Mouse (Mus musculus) intestine, embryonic 16.5 days (tissue): Measurements from ENCODE around the gene Nsmce4a. TPM values are rescaled to one million over a fixed set of nuclear protein-coding genes. Genes with fewer than 3 reads are reported as not detected.

ENCODE experiments used
- ATAC-seq: fragments of 200-750 bp; cut with Nextera tagmentation; 2 replicates; pipeline ENCODE4 v1.8.0; 2017; ENCODE audit warnings: moderate TSS enrichment, moderate library complexity
- H3K27ac ChIP-seq: fragments of 300-500 bp; sonication (generic); 2 replicates; pipeline ENCODE4 v1.5.1; 2014; ENCODE audit warnings: mild to moderate bottlenecking, low read length
- H3K27me3 ChIP-seq: fragments of 300-500 bp; sonication (generic); replicated peaks from 2 replicates; pipeline ENCODE4 v1.6.1; 2014; ENCODE audit warnings: low read length, control low read depth, mixed read lengths; ENCODE audit not compliant: control insufficient read depth, insufficient read depth
- H3K36me3 ChIP-seq: fragments of 300-500 bp; sonication (generic); 2 replicates; pipeline ENCODE4 v1.6.1; 2014; ENCODE audit warnings: low read length, control low read depth; ENCODE audit not compliant: control insufficient read depth, insufficient read depth
- H3K4me1 ChIP-seq: fragments of 300-500 bp; sonication (generic); 2 replicates; pipeline ENCODE4 v1.6.1; 2014; ENCODE audit warnings: low read length, control low read depth, mixed read lengths; ENCODE audit not compliant: control insufficient read depth, insufficient read depth
- H3K4me2 ChIP-seq: fragments of 300-500 bp; sonication (generic); 2 replicates; pipeline ENCODE4 v1.6.1; 2014; ENCODE audit warnings: low read depth, low read length, control low read depth
- H3K4me3 ChIP-seq: fragments of 300-500 bp; sonication (generic); 2 replicates; pipeline ENCODE4 v1.5.1; 2014; ENCODE audit warnings: mild to moderate bottlenecking, low read length
- H3K9ac ChIP-seq: fragments of 300-500 bp; sonication (generic); 2 replicates; pipeline ENCODE4 v1.6.1; 2014; ENCODE audit warnings: low read depth, low read length
- H3K9me3 ChIP-seq: fragments of 300-500 bp; sonication (generic); 2 replicates; pipeline ENCODE4 v1.6.1; 2016; ENCODE audit warnings: low read length, control low read depth; ENCODE audit not compliant: control insufficient read depth
- WGBS: fragments of 180-500 bp; shearing (Covaris S2); extraction: QIAGEN DNeasy Blood & Tissue Kit; methylation state at CpG from one replicate; pipeline ENCODE4 v1.1.7; 2014; 5-methylcytosine and 5-hydroxymethylcytosine counted together
- polyA plus RNA-seq: library from polyadenylated mRNA; unstranded; fragments of >200 nt; fragmentation: Nextera tagmentation; extraction: Ambion mirVana; gene quantifications from 2 replicates; pipeline ENCODE4 v1.2.1, GENCODE M21; 2015

Nsmce4a gene
- polyA plus RNA-seq, 1 experiment from 2014 or later, result 86.1 TPM

GRCm38 (mm10) chr7:130570472-130570871 is 2.4 kb downstream of the Nsmce4a start:
- peak; percentile 41; the same call in 1 of the 2 replicates for ATAC-seq
- no peaks in the 10 kb centered on the region for H3K27me3 ChIP-seq
- no peak overlapping the region for H3K9ac ChIP-seq
- 64% methylated on average over 7 of the region's 7 CpGs for WGBS
- no peaks in the 10 kb centered on the region for H3K9me3 ChIP-seq
- peaks cover 17% of the 10 kb centered on the region for H3K4me1 ChIP-seq
- peak overlapping the region; percentile 85 for H3K27ac ChIP-seq
- no peak overlapping the region for H3K4me2 ChIP-seq
- H3K4me3 ChIP-seq, result no peak overlapping the region
- H3K36me3 ChIP-seq, result no peaks in the 10 kb centered on the region

GRCm38 (mm10) chr7:130568783-130569436 is 4.0 kb downstream of the Nsmce4a start:
- peaks cover 17% of the 10 kb centered on the region for H3K4me1 ChIP-seq
- no peaks in the 10 kb centered on the region for H3K27me3 ChIP-seq
- ATAC-seq, result peak; percentile 45
- no peaks in the 10 kb centered on the region for H3K36me3 ChIP-seq
- H3K27ac ChIP-seq, result peak overlapping the region; percentile 69
- H3K4me3 ChIP-seq, result no peak overlapping the region
- H3K4me2 ChIP-seq, result no peak overlapping the region
- WGBS, result 34% methylated on average over 9 of the region's 9 CpGs
- no peak overlapping the region for H3K9ac ChIP-seq
- H3K9me3 ChIP-seq, result no peaks in the 10 kb centered on the region

- Histone ChIP-seq H3K9me3 (no peaks in the 10 kb centered on the region), H3K4me2 (no peak overlapping the region), H3K36me3 (no peaks in the 10 kb centered on the region), H3K9ac (no peak overlapping the region), H3K4me3 (no peak overlapping the region), H3K4me1 (peaks cover 7% of the 10 kb centered on the region), H3K27me3 (no peaks in the 10 kb centered on the region), H3K27ac (no peak overlapping the region)
- WGBS, result 71% methylated on average over 3 of the region's 3 CpGs
- no peak for ATAC-seq
Measured at GRCm38 (mm10) chr7:130564596-130564995, 8.3 kb downstream of the Nsmce4a start.

- H3K27ac ChIP-seq, result no peak overlapping the region
- no peaks in the 10 kb centered on the region for H3K27me3 ChIP-seq
- no peaks in the 10 kb centered on the region for H3K9me3 ChIP-seq
- H3K4me1 ChIP-seq, result peaks cover 2% of the 10 kb centered on the region
- H3K36me3 ChIP-seq, result no peaks in the 10 kb centered on the region
- H3K4me3 ChIP-seq, result no peak overlapping the region
- ATAC-seq, result no peak
- WGBS, result 61% methylated on average over 4 of the region's 4 CpGs
- H3K9ac ChIP-seq, result no peak overlapping the region
- no peak overlapping the region for H3K4me2 ChIP-seq
Measured at GRCm38 (mm10) chr7:130563880-130564279, 9.0 kb downstream of the Nsmce4a start.

- no peak for ATAC-seq
- H3K27ac ChIP-seq, result no peak overlapping the region
- no peaks in the 10 kb centered on the region for H3K4me1 ChIP-seq
- H3K9me3 ChIP-seq, result no peaks in the 10 kb centered on the region
- H3K9ac ChIP-seq, result no peak overlapping the region
- no peaks in the 10 kb centered on the region for H3K36me3 ChIP-seq
- no peaks in the 10 kb centered on the region for H3K27me3 ChIP-seq
- 85% methylated on average over 4 of the region's 4 CpGs for WGBS
- H3K4me3 ChIP-seq, result no peak overlapping the region
- no peak overlapping the region for H3K4me2 ChIP-seq
Measured at GRCm38 (mm10) chr7:130563276-130563675, 9.6 kb downstream of the Nsmce4a start.

GRCm38 (mm10) chr7:130560933-130561332 is 12.0 kb downstream of the Nsmce4a start:
- no peak overlapping the region for H3K4me2 ChIP-seq
- H3K27ac ChIP-seq, result no peak overlapping the region
- H3K27me3 ChIP-seq, result no peaks in the 10 kb centered on the region
- 59% methylated on average over 1 of the region's 1 CpGs for WGBS
- no peak overlapping the region for H3K4me3 ChIP-seq
- no peaks in the 10 kb centered on the region for H3K36me3 ChIP-seq
- no peak overlapping the region for H3K9ac ChIP-seq
- ATAC-seq, result no peak
- H3K9me3 ChIP-seq, result no peaks in the 10 kb centered on the region
- no peaks in the 10 kb centered on the region for H3K4me1 ChIP-seq

GRCm38 (mm10) chr7:130558592-130558991 is 14.3 kb downstream of the Nsmce4a start:
- Histone ChIP-seq H3K27ac (no peak overlapping the region), H3K4me3 (no peak overlapping the region), H3K9ac (no peak overlapping the region), H3K36me3 (no peaks in the 10 kb centered on the region), H3K4me2 (no peak overlapping the region), H3K9me3 (no peaks in the 10 kb centered on the region), H3K4me1 (no peaks in the 10 kb centered on the region), H3K27me3 (no peaks in the 10 kb centered on the region)
- no peak for ATAC-seq
- WGBS, result 71% methylated on average over 4 of the region's 4 CpGs

GRCm38 (mm10) chr7:130555597-130555996 is 17.3 kb downstream of the Nsmce4a start:
- ATAC-seq, result no peak
- WGBS, result 69% methylated on average over 5 of the region's 5 CpGs
- no peak overlapping the region for H3K27ac ChIP-seq

GRCm38 (mm10) chr7:130553321-130553720 is 19.6 kb downstream of the Nsmce4a start:
- no peak overlapping the region for H3K4me2 ChIP-seq
- H3K9me3 ChIP-seq, result no peaks in the 10 kb centered on the region
- no peak overlapping the region for H3K4me3 ChIP-seq
- no peak overlapping the region for H3K9ac ChIP-seq
- no peaks in the 10 kb centered on the region for H3K27me3 ChIP-seq
- H3K4me1 ChIP-seq, result no peaks in the 10 kb centered on the region
- no peak for ATAC-seq
- 80% methylated on average over 4 of the region's 4 CpGs for WGBS
- H3K27ac ChIP-seq, result no peak overlapping the region
- no peaks in the 10 kb centered on the region for H3K36me3 ChIP-seq

More at GRCm38 (mm10) chr7:130555597-130555996, 17.3 kb downstream of the Nsmce4a start:
- H3K4me3 ChIP-seq, result no peak overlapping the region
- no peak overlapping the region for H3K4me2 ChIP-seq
- H3K9ac ChIP-seq, result no peak overlapping the region
- no peaks in the 10 kb centered on the region for H3K4me1 ChIP-seq
- H3K36me3 ChIP-seq, result no peaks in the 10 kb centered on the region
- no peaks in the 10 kb centered on the region for H3K27me3 ChIP-seq
- no peaks in the 10 kb centered on the region for H3K9me3 ChIP-seq

- WGBS, result 57% methylated on average over 5 of the region's 5 CpGs
- peak overlapping the region; percentile 10; the same call in 1 of the 2 replicates for H3K9ac ChIP-seq
- no peak overlapping the region for H3K27ac ChIP-seq
- no peaks in the 10 kb centered on the region for H3K36me3 ChIP-seq
- no peaks in the 10 kb centered on the region for H3K4me1 ChIP-seq
- no peaks in the 10 kb centered on the region for H3K27me3 ChIP-seq
- no peak overlapping the region for H3K4me2 ChIP-seq
- ATAC-seq, result no peak
- no peaks in the 10 kb centered on the region for H3K9me3 ChIP-seq
- H3K4me3 ChIP-seq, result no peak overlapping the region
Measured at GRCm38 (mm10) chr7:130552780-130553179, 20.1 kb downstream of the Nsmce4a start.
